Mouse (Mus musculus): ENCODE measurements around the gene Rims4.
A peak's percentile ranks its signal among the peaks of the same experiment; 100 is the strongest.

Gene Rims4

GRCm38 (mm10) chr2:163869783-163870182 is 48.7 kb downstream of the Rims4 start:
- DNase-seq (ENCODE audit: low spot score in 2 of 2), result no peak

- DNase-seq (ENCODE audit: low spot score in 2 of 2), result no peak
Measured at GRCm38 (mm10) chr2:163866061-163866460, 52.4 kb downstream of the Rims4 start.

GRCm38 (mm10) chr2:163865311-163865710 is 53.2 kb downstream of the Rims4 start:
- no peak for DNase-seq (ENCODE audit: low spot score in 2 of 2)

GRCm38 (mm10) chr2:163858254-163858947 is 60.1 kb downstream of the Rims4 start:
- peak in 1 of 2 experiments; percentile 11 for DNase-seq (ENCODE audit: low spot score in 2 of 2)

GRCm38 (mm10) chr2:163857233-163857632 is 61.2 kb downstream of the Rims4 start:
- no peak for DNase-seq (ENCODE audit: low spot score in 2 of 2)

GRCm38 (mm10) chr2:163853461-163853901 is 65.0 kb downstream of the Rims4 start, which contains the start of gene Kcnk15:
Kcnk15 (plus strand) TSS chr2:163853651.
- DNase-seq (ENCODE audit: low spot score in 2 of 2), result no peak

- no peak for DNase-seq (ENCODE audit: low spot score in 2 of 2)
Measured at GRCm38 (mm10) chr2:163842043-163842442, 76.4 kb downstream of the Rims4 start.

GRCm38 (mm10) chr2:163839519-163839918 is 79.0 kb downstream of the Rims4 start:
- DNase-seq (ENCODE audit: low spot score in 2 of 2), result no peak

- DNase-seq (ENCODE audit: low spot score in 2 of 2), result peak; percentile 53 to 71
Measured at GRCm38 (mm10) chr2:163838043-163838442, 80.4 kb downstream of the Rims4 start.

- no peak for DNase-seq (ENCODE audit: low spot score in 2 of 2)
Measured at GRCm38 (mm10) chr2:163831163-163831562, 87.3 kb downstream of the Rims4 start.

GRCm38 (mm10) chr2:163826494-163826893 is 92.0 kb downstream of the Rims4 start:
- DNase-seq (ENCODE audit: low spot score in 2 of 2), result no peak

- DNase-seq (ENCODE audit: low spot score in 2 of 2), result no peak
Measured at GRCm38 (mm10) chr2:163825861-163826260, 92.6 kb downstream of the Rims4 start.

- DNase-seq (ENCODE audit: low spot score in 2 of 2), result no peak
Measured at GRCm38 (mm10) chr2:163823771-163824170, 94.7 kb downstream of the Rims4 start.

GRCm38 (mm10) chr2:163823248-163823647 is 95.2 kb downstream of the Rims4 start:
- DNase-seq (ENCODE audit: low spot score in 2 of 2), result peak in 1 of 2 experiments; percentile 42

- DNase-seq (ENCODE audit: low spot score in 2 of 2), result no peak
Measured at GRCm38 (mm10) chr2:163820607-163821006, 97.9 kb downstream of the Rims4 start, which contains the start of gene Ccn5. Ccn5 (plus strand) TSS chr2:163820861.

- DNase-seq (ENCODE audit: low spot score in 2 of 2), result no peak
Measured at GRCm38 (mm10) chr2:163814739-163815465, 103.6 kb downstream of the Rims4 start.

GRCm38 (mm10) chr2:163813077-163813476 is 105.4 kb downstream of the Rims4 start:
- no peak for DNase-seq (ENCODE audit: low spot score in 2 of 2)

All from spleen, postnatal 14 days (tissue).